Mouse (Mus musculus) lung, embryonic 16.5 days (tissue): ENCODE measurements around the gene Papolg. TPM values are rescaled to one million over a fixed set of nuclear protein-coding genes. Genes with fewer than 3 reads are reported as not detected.

Experiments used
- polyA plus RNA-seq: library from polyadenylated mRNA; unstranded; fragments of >200 nt; fragmentation: Nextera tagmentation; extraction: Ambion mirVana; gene quantifications from 2 replicates; pipeline ENCODE4 v1.2.1, GENCODE M21; 2015

The Papolg gene
- polyA plus RNA-seq, 1 experiment from 2014 or later: 14.5 TPM

Other genes with a start within 250 kb of the Papolg start
- gene Pus10, start 229.6 kb downstream of the Papolg start, polyA plus RNA-seq: 17.7 and 21.3 TPM in 2 replicates
- 29.8 and 31.2 TPM in 2 replicates for gene Pex13, start 229.3 kb downstream of the Papolg start, polyA plus RNA-seq
- gene Rel, start 124.3 kb downstream of the Papolg start, polyA plus RNA-seq: 1.1 and 1.2 TPM in 2 replicates
- gene A830031A19Rik, start 179.8 kb upstream of the Papolg start, polyA plus RNA-seq: not detected in 2 replicates
- gene Bcl11a, start 182.8 kb upstream of the Papolg start, polyA plus RNA-seq: 13.0 and 15.3 TPM in 2 replicates